Mouse (Mus musculus): ENCODE data around the gene Accs.

- no peak for TF ChIP-seq CTCF (IDR thresholded peaks at IDR 0.05; ENCODE audit: low read depth, low read length)
- no peak for TF ChIP-seq POLR2A (IDR thresholded peaks at IDR 0.05; ENCODE audit: insufficient read depth, low read length)
Measured at GRCm38 (mm10) chr2:93851303-93851702, 1.6 kb upstream of the Accs start.

Data from ES-Bruce4 (cell line).